Mouse (Mus musculus) liver, adult 2 months (tissue): ENCODE results near the gene Olfr545.

Experiments used
- CTCF ChIP-seq: fragments of 200-500 bp; IDR thresholded peaks from 2 replicates; pipeline ENCODE4 v1.5.1; 2011; ENCODE audit warnings: low read depth, low read length, control low read depth
- POLR2A ChIP-seq: fragments of 200-500 bp; IDR thresholded peaks from 2 replicates; pipeline ENCODE4 v1.6.1; 2011; ENCODE audit warnings: low read length, control low read depth; ENCODE audit not compliant: insufficient read depth; ENCODE audit errors: extremely low read depth

DNA sequence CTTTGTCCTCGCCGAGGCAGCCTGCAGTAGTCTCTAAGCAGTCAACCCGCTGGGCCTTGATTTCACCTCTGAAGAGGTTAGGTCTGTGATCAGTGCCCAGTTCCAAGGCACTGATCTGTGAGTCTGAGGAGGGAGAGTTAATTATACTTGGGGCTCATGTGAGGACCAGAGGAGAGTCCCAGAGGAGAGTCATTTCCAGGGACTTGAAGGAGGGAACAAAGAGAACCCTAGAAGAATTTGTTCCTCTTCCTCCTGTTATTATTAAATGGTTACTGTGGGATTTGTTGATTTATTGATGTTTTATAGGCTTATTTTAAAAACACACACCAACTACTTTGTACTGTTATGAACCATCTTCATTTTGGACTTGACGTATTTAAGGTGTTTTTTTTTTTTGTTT lies 17.8 kb downstream of the Olfr545 start, which contains the start of gene Olfr543:
- TF ChIP-seq CTCF = no peak
- no peak for TF ChIP-seq POLR2A
